Mouse (Mus musculus): ENCODE data around the gene Snx32.

Snx32 gene

GRCm38 (mm10) chr19:5457746-5458442 lies 52.4 kb downstream of the Snx32 start, which contains the start of gene Ccdc85b:
Gene Ccdc85b (minus strand): TSS chr19:5457894.
- no peak for DNase-seq (ENCODE audit: extremely low spot score, low spot score)

DNA sequence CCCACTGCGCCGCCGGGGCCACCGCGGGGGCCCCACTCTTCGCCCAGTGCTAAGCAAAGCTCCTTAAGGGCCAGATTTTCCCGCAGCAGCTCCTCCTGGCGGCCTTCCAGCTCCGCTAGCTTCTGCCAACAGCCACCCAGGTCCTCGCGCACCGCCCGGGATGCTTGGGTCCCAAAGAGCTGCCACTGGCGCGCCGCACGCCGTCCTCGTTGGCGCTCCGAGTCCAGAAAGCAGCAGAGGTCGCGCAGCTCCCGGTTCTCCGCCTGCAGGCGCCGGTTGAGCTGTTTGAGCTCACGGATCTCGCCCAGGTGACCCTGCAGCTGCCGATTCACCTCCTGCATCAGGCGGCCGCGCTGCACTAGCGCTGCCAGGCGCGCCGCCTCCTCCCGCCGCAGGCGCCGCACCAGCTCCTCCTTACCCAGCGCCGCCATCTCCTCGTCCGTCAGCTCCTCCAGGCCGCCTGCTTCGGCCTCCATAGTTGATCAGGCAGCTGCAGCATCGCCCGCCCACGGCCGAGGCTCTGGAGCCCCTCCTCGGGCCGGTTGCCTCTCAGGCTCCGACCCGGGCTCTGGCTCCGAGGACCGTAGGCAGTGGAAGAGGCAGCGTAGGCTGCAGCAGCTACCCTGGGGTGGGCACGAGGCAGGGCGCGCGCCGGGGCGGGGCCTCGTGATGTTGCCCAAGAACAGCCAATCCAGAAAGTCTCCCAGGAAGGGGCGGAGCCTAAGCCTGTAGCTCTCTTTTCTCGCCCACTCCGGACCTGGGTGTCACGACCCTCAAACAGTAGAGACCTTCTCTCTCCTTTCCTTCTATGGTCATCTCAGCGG lies 53.2 kb downstream of the Snx32 start:
- DNase-seq (ENCODE audit: extremely low spot score, low spot score) = peak; percentile 95

DNA sequence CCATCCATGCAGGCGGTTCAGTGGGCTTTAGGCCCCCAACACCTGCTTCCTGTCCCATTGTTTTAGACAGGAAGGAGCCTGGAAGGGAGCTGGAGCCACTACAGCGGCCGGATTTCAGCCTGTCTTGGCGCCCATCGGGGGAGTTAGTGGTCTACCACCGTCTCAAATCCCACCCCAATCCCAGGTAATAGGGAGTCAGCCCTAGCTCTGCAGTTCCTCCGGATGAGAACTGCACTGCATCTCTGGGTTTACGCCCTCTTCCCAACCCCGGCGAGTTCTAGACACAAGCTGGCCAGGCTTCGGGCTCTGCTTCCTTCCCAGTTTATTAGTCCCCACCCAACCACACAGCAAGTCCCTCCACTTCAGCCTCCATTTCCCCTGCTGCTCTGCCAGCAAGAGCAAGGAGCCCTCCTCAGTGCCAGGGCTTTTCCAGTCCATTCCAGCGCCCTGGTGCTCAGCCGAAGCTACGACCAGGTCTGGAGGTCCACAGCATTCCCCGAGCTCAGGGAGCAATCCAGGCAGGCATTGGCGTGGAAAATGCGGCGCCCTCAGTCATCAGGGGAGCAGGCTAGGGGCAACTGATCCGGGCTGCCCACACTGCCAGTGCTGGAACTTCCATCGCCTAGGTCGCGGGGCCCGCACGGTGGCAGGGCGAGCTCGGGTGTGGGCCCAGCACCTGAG lies 54.0 kb downstream of the Snx32 start:
- peak; percentile 24 for DNase-seq (ENCODE audit: extremely low spot score, low spot score)

- DNase-seq (ENCODE audit: extremely low spot score, low spot score) = no peak
Measured at GRCm38 (mm10) chr19:5455568-5455967, 54.8 kb downstream of the Snx32 start.

- DNase-seq (ENCODE audit: extremely low spot score, low spot score) = no peak
Measured at GRCm38 (mm10) chr19:5455037-5455436, 55.3 kb downstream of the Snx32 start.

DNA sequence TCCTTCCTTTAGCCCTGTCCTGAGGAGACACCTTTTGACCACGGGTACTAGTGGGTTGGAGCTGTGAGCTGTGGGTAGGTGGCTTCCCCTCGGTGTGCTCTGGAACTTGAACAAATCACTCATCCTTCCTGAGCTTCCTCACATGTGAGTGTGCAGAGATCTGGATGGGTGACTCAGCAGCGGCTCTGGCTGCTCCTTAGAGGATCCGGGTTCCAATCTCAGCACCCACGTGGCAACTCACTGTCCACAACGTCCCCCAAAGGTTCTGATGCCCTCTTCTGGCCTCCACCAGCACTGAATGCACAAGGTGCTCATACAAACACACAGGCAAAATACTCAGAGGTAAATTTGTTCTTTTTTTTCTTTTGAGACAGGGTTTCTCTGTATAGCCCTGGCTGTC lies 58.6 kb downstream of the Snx32 start:
- DNase-seq (ENCODE audit: extremely low spot score, low spot score) = no peak

DNA sequence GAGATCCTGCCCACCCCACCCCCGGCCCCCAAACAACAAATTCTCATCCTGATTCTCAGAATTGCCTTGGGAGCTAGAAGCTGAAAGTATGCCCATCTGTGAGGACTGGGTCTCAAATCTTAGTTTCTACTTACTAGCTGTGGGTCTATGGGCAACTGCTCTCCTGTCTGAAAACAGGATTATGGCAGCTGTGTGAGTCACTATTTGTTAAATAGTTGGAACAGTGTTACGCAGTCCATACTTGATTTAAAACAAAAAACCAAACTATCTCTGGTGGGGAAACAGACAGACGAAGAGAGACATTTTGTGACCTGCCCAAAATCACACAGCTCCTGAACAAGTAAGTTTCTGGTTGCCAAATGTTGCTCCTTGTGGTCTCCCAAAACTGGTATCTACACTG lies 60.7 kb downstream of the Snx32 start:
- DNase-seq (ENCODE audit: extremely low spot score, low spot score) = no peak

DNA sequence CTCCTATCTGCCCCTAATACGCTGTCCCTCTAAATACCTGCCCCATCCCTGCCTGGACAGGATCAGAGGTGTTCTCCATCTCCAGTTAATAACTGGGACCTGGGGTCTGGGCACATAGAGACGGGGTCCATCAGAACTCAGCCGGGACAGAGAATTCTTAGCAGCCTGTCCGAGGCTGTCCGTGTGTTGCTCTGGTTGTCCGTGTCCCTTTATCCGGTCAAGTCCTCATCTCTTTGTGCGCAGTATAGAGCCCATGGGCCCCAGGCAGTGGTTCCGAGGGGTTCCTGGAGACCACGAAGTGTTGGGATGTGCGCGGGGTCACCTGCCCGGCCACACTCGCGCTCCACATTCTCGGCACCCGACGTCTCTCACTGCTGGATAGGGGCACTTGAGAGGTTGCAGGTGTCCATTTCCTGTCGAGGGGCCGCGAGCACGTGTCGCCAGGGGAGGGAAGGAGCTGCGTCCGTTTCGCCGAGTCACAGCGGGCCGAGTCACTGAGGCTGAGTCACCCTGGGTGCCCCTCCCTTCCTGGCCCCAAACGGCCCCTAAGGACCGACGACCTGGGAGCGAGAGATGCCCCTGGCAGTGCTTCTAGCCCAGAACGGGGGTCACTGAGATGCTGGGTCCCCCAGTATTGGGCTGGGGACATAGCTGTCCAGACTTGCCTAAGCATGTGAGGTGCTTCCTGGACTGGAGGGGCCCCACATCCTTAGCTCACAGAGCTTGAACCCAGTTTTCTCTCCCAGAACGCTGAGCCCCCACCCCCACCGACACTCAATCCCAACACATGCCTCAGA lies 61.8 kb downstream of the Snx32 start:
- DNase-seq (ENCODE audit: extremely low spot score, low spot score) = peak; percentile 46

GRCm38 (mm10) chr19:5447515-5448353 lies 62.6 kb downstream of the Snx32 start, which contains the start of gene Fosl1:
Gene Fosl1 (plus strand): TSS chr19:5447547.
- peak; percentile 68 for DNase-seq (ENCODE audit: extremely low spot score, low spot score)

- DNase-seq (ENCODE audit: extremely low spot score, low spot score) = no peak
Measured at GRCm38 (mm10) chr19:5445747-5446146, 64.6 kb downstream of the Snx32 start.

DNA sequence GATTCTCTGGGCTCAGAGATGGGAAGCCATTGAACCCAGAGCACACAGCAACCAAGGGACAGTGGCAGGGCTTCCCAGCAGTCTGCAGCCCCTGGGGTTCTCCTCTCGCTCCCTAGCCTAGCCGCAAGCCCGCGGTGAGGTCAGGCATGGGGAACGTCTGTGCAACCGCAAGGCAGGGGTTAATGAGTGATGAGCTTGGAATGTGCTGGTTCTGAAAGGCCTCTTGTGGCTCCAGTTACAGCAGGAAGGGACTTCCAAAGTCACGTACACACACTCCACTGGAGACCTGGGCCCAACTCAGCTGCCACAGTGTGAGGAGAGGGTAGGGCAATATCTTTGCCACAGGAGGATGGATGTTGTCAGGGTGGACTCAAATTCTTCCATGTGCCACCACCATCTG lies 65.4 kb downstream of the Snx32 start:
- no peak for DNase-seq (ENCODE audit: extremely low spot score, low spot score)

GRCm38 (mm10) chr19:5444371-5444908 lies 65.9 kb downstream of the Snx32 start:
- no peak for DNase-seq (ENCODE audit: extremely low spot score, low spot score)

Data from neural tube, embryonic 10.5 days (tissue).